Mouse (Mus musculus): Measurements from ENCODE around the gene M6pr.

DNA sequence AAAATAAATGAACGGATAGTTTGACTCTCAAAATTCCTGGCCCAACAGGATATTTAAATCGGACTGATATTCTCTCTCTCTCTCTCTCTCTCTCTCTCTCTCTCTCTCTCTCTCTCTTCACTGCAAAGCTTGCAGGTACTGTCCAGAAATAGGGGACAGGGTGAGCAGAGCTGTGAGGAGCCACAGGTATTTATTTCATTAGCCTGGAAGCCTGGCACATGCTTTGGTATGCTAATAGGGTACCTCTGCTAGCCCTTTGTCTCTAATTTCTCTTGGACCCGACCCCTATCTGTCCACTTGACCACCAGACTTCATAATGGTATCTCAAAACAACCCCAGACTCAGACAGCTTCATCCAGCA lies 11.6 kb upstream of the M6pr start:
- TF ChIP-seq CTCF (IDR thresholded peaks at IDR 0.05; ENCODE audit: control insufficient read depth, insufficient read depth, insufficient replicate concordance, low read depth, low read length), result no peak
- no peak for TF ChIP-seq POLR2A (IDR thresholded peaks at IDR 0.05; ENCODE audit: control insufficient read depth, low read depth, low read length)
